Mouse (Mus musculus) splenic B cell, adult 2 months (primary cell): ENCODE measurements around the gene Lactb.

Experiments used
- DNase-seq: peaks from one replicate; pipeline ENCODE4 v3.0.0-alpha.2; 2011; ENCODE audit warnings: low read depth, low spot score
- H3K27me3 ChIP-seq: 2 replicates; pipeline ENCODE4 v1.6.1; 2012; ENCODE audit warnings: mild to moderate bottlenecking, low read length, moderate library complexity, mixed read lengths; ENCODE audit not compliant: control insufficient read depth, poor library complexity, insufficient read depth, severe bottlenecking
- H3K36me3 ChIP-seq: 2 replicates; pipeline ENCODE4 v1.6.1; 2012; ENCODE audit warnings: mild to moderate bottlenecking, low read length, moderate library complexity, mixed read lengths; ENCODE audit not compliant: control insufficient read depth, poor library complexity, insufficient read depth, severe bottlenecking

Gene Lactb

DNA sequence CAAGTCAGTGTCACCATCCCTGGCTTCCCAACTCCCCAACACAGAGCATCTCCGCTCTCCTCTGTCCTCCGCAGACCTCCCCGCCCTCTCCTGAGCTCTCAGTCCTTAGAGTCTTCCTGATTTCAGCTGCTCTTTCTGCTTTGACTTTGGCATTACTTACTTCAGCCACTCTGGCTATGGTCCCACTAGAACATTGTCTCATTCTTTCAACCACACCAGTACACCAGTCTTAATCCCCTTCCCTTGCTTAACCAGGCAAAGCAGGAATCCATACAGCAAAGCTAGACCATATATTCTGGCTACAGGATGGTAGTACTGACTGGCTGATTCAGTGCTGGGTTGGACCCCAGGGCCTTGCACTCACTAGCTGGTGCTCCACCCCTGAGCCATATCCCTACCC is 17.8 kb downstream of the Lactb start:
- peaks cover 4% of the 10 kb centered on the region; the same call in 1 of the 2 replicates for H3K36me3 ChIP-seq
- no peaks in the 10 kb centered on the region for H3K27me3 ChIP-seq
- no peak for DNase-seq

DNA sequence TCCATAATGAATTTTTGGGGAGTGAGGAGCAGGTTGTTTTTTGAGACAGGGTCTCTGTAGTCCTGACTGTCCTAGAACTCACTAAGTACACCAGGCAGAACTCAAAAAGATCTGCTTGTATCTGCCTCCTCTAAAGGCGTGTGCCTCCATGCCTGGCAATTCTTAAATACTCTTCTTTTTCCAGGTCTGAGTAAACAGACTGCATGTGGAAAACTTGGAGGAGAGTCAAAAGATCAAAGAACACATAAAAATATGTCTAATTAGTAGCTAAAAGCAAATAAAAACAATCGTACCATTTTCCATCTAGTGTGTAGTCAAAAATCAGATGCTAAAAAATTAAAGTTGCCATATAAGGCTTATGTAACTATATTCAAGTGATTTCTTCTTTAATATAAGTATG is 22.4 kb downstream of the Lactb start:
- peaks cover 7% of the 10 kb centered on the region; the same call in 1 of the 2 replicates for H3K36me3 ChIP-seq
- no peaks in the 10 kb centered on the region for H3K27me3 ChIP-seq
- no peak for DNase-seq

DNA sequence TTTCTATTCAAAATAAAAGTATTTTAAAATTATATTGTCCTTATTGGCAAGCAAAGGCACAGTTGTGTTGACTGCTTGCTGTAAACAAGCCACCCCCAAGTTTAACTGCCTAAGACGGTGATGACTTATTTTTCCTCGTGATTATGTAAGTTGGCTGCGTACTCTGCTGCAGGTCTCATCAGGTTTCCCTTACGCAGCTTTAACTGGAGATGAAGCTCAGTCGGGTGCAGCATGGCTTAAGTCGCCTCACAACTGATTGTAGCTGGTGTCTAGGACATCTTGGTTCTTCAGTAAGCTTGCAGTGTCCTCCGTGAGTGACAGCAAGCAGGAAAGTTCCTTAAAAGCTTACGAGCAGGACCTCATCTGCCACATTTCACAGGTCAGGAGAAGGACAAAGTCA is 23.0 kb downstream of the Lactb start:
- Histone ChIP-seq H3K27me3 (no peaks in the 10 kb centered on the region), H3K36me3 (peaks cover 9% of the 10 kb centered on the region; the same call in 1 of the 2 replicates)
- DNase-seq, result no peak

DNA sequence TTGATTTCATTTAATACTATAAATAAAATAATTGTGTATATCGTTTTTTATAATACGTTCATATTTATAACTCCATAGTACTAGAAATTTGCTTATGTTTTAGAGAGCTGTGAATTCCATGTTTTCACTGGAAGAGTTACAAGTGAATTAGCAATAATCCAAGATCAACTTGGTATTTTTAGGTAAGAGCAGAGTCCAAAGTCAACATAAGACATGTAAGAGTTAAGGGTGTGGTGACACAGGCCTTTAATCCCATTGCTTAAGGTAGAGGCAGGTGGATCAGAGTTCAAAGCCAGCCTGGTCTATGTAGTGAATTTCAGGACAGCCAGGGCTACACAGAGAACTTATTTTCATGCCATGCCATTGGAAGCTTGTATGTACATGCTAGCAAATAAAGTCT is 26.7 kb downstream of the Lactb start:
- Histone ChIP-seq H3K36me3 (peaks cover 8% of the 10 kb centered on the region), H3K27me3 (no peaks in the 10 kb centered on the region)
- no peak for DNase-seq

DNA sequence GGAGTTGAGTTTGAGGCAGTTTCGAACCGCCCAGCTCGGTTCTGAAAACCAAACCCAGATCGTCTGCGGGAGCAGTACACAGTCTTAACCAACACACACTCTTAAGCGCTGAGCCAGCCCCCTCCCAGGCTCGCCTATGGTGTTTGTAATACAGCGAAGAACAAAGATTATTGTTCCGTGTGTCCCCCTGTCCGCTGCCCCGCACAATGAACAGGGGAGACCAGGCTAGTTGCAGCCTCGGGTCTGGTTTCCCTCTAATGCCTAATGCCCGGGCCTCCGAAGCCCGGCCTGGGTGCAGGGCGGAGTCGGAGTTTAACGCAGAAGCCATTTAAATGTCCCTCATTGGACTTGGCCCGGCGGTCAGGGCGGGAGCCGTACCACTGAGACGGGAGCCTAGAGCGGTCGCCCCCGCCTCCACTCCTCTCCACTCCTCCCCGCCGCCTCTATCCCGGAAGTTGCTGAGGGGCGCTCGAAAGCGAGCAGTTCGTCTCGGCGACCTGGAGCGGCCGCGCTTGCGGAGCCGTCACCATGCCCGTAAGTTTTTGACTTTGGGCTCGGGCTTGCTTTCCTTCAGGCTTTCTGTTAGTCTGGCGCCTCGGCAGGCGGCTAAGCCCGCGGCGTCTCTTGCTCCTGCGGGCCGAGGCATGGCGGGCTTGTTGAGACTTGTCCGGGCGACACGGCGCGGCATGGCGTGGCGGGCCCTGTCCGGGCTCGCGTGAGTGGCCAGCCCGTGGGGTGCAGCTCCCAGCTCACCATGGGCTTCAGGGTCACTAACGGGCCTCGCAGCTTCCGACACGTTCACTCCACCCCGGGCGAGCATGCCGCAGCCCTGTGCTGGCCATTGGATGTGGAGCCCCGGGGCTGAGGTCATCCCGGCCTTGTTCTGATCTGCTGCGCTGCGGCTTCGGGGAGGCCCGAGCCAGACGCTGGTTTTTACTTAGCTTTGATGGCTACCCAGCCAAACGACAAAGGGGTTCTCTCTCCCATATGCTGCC is 29.3 kb downstream of the Lactb start, which contains the start of gene Rps27l:
Gene Rps27l (plus strand): TSS at position 440 of the 995 bp plus-strand sequence.
- Histone ChIP-seq H3K27me3 (no peaks in the 10 kb centered on the region), H3K36me3 (peaks cover 8% of the 10 kb centered on the region)
- peak; percentile 96 for DNase-seq

DNA sequence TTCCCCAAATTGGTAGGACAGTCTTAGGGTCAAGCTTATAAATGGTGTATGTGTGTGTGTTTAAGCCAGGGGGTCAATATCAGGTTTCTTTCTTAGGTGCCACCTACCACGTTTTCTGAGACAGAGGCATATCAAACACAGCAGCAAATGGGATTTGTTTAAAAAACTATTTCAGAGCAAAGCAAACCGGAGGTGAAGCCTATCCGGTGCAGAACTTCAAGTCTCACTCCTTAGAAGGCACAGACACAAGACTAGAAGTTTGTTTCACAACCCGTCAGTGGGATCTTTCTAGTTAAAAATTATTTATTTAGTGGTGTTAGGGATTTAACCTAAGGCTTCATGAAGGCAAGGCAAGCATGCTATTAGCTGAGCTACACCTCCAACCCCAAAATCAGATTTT is 30.1 kb downstream of the Lactb start:
- H3K27me3 ChIP-seq, result no peaks in the 10 kb centered on the region
- peaks cover 8% of the 10 kb centered on the region for H3K36me3 ChIP-seq
- DNase-seq, result peak; percentile 12

DNA sequence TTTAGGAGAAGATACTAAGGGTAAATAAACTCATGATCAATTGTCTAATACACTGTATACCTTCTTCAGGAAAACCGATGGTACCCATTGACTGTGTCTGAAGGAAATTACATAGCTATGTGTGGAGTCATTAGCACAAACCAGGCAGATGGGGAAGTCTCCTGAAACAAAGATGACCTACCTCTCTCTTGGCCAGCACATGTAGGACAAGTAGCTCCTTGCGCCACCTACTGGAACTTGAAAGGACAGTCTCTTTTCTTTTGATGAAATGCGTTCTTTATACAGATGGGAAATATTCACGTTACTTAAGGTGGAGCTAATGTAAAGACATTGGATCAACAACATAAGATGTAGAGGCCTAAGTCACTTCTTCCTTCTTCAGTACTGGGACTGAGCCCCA is 36.4 kb downstream of the Lactb start:
- H3K27me3 ChIP-seq, result no peaks in the 10 kb centered on the region
- peak; percentile 87 for DNase-seq

DNA sequence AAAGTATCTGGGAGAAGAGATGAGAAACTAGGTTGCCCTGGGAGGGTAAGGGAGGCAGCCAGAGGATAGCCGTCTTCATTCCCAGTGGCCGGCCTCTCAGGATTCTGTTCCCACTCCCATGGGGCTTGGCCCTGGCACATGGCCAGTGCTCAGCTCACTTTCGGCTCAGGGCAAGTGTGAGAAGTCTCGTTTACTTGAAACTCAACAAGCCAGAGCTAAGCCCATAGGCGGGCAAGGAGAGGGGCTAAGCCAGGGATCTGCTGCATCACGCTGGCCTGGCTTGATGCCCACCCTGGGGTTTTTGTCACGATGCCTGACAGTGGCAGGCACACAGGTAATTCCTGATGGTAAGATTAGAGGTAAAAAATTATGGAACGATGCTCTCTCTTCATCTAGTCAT is 37.8 kb downstream of the Lactb start:
- Histone ChIP-seq H3K36me3 (no peaks in the 10 kb centered on the region), H3K27me3 (no peaks in the 10 kb centered on the region)
- no peak for DNase-seq

More for the DNA sequence above, 36.4 kb downstream of the Lactb start:
- no peaks in the 10 kb centered on the region for H3K36me3 ChIP-seq

DNA sequence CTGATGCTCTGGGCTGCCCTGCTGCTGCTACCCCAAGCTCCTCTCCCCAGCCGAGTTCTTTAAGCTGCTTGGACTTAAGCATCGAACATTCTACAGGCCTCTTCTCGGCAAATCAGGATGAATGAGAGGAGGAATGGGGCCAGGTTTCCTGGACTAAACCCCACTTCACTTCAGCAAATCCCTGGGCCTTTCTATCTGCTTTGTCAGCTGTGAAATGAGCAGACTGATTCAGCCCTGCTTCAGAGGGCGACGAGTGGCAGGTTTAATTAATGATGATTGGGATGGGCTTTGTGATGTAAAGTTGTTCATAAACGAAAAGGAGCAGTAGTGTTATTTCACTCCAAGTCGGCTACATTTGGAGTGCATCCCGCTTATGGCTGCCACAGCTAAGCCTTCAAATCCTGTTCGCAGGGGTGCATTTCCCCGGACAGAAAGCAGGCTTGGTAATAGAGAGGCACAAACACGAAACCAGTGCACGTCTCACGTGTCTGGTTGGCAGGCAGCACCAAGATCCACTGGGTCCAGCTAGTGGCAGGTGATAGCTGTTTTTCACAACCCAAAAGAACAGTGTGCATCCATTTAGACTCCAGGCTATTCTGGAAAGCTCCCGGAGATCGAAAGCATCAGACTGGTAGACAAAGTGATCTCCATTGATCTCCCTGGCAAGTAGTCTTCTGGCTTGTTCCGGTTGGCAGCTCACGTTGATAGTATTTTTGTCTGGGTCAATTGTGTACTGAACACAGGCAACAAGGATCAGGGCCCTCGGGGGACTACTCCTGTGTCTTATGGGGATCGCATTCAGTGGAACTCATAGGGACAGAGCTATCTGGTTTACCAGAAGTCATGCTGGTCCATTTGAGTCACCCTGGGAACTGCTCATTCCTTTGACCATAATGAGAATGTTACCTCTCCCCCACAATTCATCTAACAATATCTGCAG is 41.1 kb downstream of the Lactb start:
- no peaks in the 10 kb centered on the region for H3K36me3 ChIP-seq
- no peaks in the 10 kb centered on the region for H3K27me3 ChIP-seq
- no peak for DNase-seq

DNA sequence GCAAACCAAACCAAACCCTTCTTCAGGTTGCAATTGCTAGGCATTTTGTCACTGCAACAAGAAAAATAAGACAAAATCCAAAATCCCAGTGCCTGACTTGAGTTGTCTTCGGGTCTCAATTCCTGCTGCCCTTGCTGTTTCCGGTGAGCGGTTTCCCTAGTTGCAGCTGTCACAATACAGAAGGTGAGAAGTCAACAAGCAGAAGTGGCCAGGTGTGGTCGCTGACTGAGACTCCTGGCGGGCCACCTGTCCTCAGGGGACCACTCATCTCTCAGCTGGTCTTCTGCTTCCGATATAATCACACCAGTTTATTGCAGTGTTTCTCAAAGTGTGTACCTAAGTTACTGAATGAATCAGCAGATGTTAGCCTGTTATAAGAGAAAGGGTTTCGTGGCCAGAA is 44.9 kb downstream of the Lactb start:
- H3K36me3 ChIP-seq, result no peaks in the 10 kb centered on the region; the same call in 1 of the 2 replicates
- DNase-seq, result no peak

DNA sequence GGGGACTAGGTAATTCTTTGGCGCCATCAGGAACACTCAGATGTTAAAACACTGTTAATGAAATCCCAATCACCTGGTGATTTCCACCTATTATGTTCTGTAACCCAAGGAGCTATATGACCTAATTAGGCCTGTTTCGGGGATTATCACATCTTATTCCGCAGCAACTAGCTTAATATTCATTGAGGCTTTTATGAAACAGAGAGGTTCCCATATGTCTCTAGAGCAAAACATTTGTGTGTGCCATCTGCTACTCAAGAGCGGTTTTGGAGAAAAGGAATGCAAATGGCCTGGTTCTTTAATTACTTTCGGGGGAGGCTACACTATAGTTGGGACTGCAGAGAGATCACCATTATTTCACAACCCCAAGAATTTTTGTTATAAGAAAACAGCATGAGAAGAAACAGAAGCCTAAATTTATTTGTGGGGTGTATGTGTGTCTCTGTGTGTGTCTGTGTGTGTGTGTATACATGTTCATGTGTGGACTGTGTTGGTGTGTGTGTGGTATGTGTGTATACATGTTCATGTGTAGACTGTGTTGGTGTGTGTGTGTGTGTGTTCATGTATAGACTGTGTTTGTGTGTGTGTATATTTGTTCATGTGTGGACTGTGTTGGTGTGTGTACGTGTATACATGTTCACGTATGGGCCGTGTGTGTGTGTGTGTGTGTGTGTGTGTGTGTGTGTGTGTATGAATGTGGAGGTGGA is 47.4 kb downstream of the Lactb start:
- H3K27me3 ChIP-seq, result no peaks in the 10 kb centered on the region
- no peak for DNase-seq
- no peaks in the 10 kb centered on the region; the same call in 1 of the 2 replicates for H3K36me3 ChIP-seq

More for the DNA sequence above, 44.9 kb downstream of the Lactb start:
- no peaks in the 10 kb centered on the region for H3K27me3 ChIP-seq

DNA sequence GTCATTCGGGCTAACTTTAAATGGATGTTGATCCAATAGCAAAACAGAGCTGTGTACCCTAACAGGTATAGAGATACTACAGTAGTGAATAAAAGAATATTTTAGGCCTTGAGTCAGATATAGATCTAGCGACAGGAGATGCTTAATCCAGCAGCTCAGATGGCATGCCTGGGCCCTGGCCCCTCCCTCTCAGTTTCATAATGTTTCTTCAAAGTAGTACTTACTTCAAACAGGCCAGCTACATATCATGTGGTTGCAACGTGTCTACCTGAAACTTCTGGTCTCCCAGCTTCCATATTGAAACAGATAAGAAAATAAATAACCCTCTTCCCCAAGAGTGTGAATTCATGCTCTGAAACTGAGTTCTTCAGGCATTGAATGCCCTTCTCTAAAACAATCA is 49.4 kb downstream of the Lactb start:
- H3K36me3 ChIP-seq, result no peaks in the 10 kb centered on the region; the same call in 1 of the 2 replicates
- no peak for DNase-seq
- H3K27me3 ChIP-seq, result no peaks in the 10 kb centered on the region

DNA sequence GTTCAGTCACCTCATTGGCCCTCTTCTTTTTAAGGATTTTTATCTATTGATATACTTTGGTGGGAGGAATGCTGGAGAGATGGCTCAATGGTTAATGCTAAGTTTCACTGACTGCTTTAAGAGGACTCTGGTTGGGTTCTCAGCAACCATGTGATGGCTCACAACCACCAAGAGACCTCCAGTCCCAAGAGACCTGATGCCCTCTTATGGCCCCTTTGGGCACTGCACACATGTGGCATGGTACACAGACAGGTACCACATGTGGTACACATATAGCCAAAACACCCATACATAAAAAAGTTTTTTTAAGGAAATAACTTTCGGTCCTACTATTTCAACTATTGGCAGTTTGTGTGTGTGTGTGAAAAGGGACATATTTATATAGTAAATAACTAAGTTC is 53.2 kb downstream of the Lactb start:
- peak; percentile 57 for DNase-seq
- no peaks in the 10 kb centered on the region for H3K27me3 ChIP-seq
- no peaks in the 10 kb centered on the region; the same call in 1 of the 2 replicates for H3K36me3 ChIP-seq
